Mouse (Mus musculus) myocyte (in vitro differentiated cells): ENCODE data around the gene Ak2. TPM values are rescaled to one million over a fixed set of nuclear protein-coding genes. Genes with fewer than 3 reads are reported as not detected.

Source experiments
- H3K27me3 ChIP-seq: one replicate; pipeline ENCODE4 v1.6.1; 2011; ENCODE audit not compliant: control insufficient read depth, insufficient read depth, insufficient read length
- H3K36me3 ChIP-seq: one replicate; pipeline ENCODE4 v1.6.1; 2011; ENCODE audit not compliant: control insufficient read depth, insufficient read depth
- H3K4me2 ChIP-seq: one replicate; pipeline ENCODE4 v1.6.1; 2011; ENCODE audit warnings: low read depth, control low read depth
- H3K4me3 ChIP-seq: one replicate; pipeline ENCODE4 v1.5.1; 2011; ENCODE audit warnings: mild to moderate bottlenecking, control low read depth, moderate library complexity
- H3K79me2 ChIP-seq: one replicate; pipeline ENCODE4 v1.6.1; 2011; ENCODE audit not compliant: control insufficient read depth, insufficient read depth
- H3ac ChIP-seq: one replicate; pipeline ENCODE4 v1.6.1; 2011; ENCODE audit not compliant: control insufficient read depth, insufficient read length
- CEBPB ChIP-seq: IDR thresholded peaks from 2 replicates; pipeline ENCODE4 v1.6.1; 2011; ENCODE audit warnings: mild to moderate bottlenecking, moderate library complexity; ENCODE audit not compliant: poor library complexity, insufficient read depth, severe bottlenecking
- E2F4 ChIP-seq: IDR thresholded peaks from one replicate; pipeline ENCODE4 v1.6.1; 2011; ENCODE audit warnings: mild to moderate bottlenecking, control low read depth, moderate library complexity; ENCODE audit not compliant: insufficient read depth
- MAX ChIP-seq: IDR thresholded peaks from one replicate; pipeline ENCODE4 v1.6.1; 2011; ENCODE audit warnings: low read depth, mild to moderate bottlenecking, control low read depth
- MYOD1 ChIP-seq, 3 experiments: IDR thresholded peaks; one replicate each; pipeline ENCODE4 v1.6.1; 2011; ENCODE audit warnings: control low read depth in 2 of 3, low read depth in 2 of 3, mild to moderate bottlenecking in 2 of 3, moderate library complexity in 1 of 3; ENCODE audit not compliant: insufficient read length in 2 of 3, control insufficient read depth in 1 of 3
- MYOG ChIP-seq, 3 experiments: IDR thresholded peaks; one replicate each; pipeline ENCODE4 v1.6.1; 2011; ENCODE audit warnings: control low read depth in 2 of 3, low read depth in 2 of 3, mild to moderate bottlenecking in 2 of 3; ENCODE audit not compliant: insufficient read length in 2 of 3, control insufficient read depth in 1 of 3, insufficient read depth in 1 of 3
- POLR2A ChIP-seq: IDR thresholded peaks from one replicate; pipeline ENCODE4 v1.6.1; 2011; ENCODE audit warnings: low read depth, mild to moderate bottlenecking, control low read depth, moderate library complexity; ENCODE audit not compliant: insufficient read length
- POLR2AphosphoS2 ChIP-seq: IDR thresholded peaks from one replicate; pipeline ENCODE4 v1.6.1; 2011; ENCODE audit warnings: low read depth, control low read depth; ENCODE audit not compliant: insufficient read length
- REST ChIP-seq: IDR thresholded peaks from one replicate; pipeline ENCODE4 v1.6.1; 2011; ENCODE audit warnings: mild to moderate bottlenecking, control low read depth, moderate library complexity; ENCODE audit not compliant: insufficient read depth, insufficient read length
- SRF ChIP-seq: IDR thresholded peaks from one replicate; pipeline ENCODE4 v1.6.1; 2011; ENCODE audit warnings: low read depth; ENCODE audit not compliant: control insufficient read depth, insufficient read length
- TCF12 ChIP-seq: IDR thresholded peaks from one replicate; pipeline ENCODE4 v1.6.1; 2011; ENCODE audit warnings: mild to moderate bottlenecking, control low read depth; ENCODE audit not compliant: poor library complexity, insufficient read depth, severe bottlenecking
- TCF3 ChIP-seq: IDR thresholded peaks from one replicate; pipeline ENCODE4 v1.6.1; 2011; ENCODE audit warnings: low read depth, control low read depth; ENCODE audit not compliant: insufficient read length
- USF1 ChIP-seq: IDR thresholded peaks from one replicate; pipeline ENCODE4 v1.6.1; 2011; ENCODE audit warnings: low read depth, mild to moderate bottlenecking, control low read depth, moderate library complexity
- polyA plus RNA-seq: library from polyadenylated mRNA; unstranded; fragments of >200 nt; fragmentation: generic; extraction: Trizol; gene quantifications from one replicate; pipeline ENCODE4 v1.2.1, GENCODE M21; 2012; ENCODE audit warnings: missing spikeins

Gene Ak2
- polyA plus RNA-seq, 1 experiment = 83.0 TPM

GRCm38 (mm10) chr4:129059922-129060321 is 68.2 kb downstream of the Ak2 start:
- Histone ChIP-seq H3K4me3 (peak overlapping the region; percentile 69), H3K4me2 (peak overlapping the region; percentile 98), H3K79me2 (peaks cover 61% of the 10 kb centered on the region), H3K27me3 (no peaks in the 10 kb centered on the region), H3K36me3 (peaks cover 6% of the 10 kb centered on the region), H3ac (no peak overlapping the region)
- TF ChIP-seq MAX (no peak), E2F4 (no peak), TCF12 (no peak), REST (no peak), MYOD1 (IDR thresholded peaks at IDR 0.05; ENCODE audit: control insufficient read depth in 1 of 3, insufficient read length in 2 of 3, low read depth in 2 of 3) (no peak), POLR2A (no peak), USF1 (no peak), SRF (no peak), TCF3 (no peak), MYOG (IDR thresholded peaks at IDR 0.05; ENCODE audit: control insufficient read depth in 1 of 3, insufficient read depth in 1 of 3, insufficient read length in 2 of 3, low read depth in 2 of 3) (no peak), CEBPB (no peak), POLR2AphosphoS2 (no peak)

Other genes with a start within 250 kb of the Ak2 start
- 0.13 TPM for gene A3galt2, start 236.6 kb upstream of the Ak2 start, polyA plus RNA-seq
- gene Zfp362, start 185.9 kb upstream of the Ak2 start, polyA plus RNA-seq = 12.0 TPM
- gene Trim62, start 108.4 kb upstream of the Ak2 start, polyA plus RNA-seq = 0.65 TPM
- gene Azin2, start 29.5 kb upstream of the Ak2 start, polyA plus RNA-seq = 17.4 TPM
- 49.3 TPM for gene Rnf19b, start 66.3 kb downstream of the Ak2 start, polyA plus RNA-seq
- gene Tmem54, start 113.6 kb downstream of the Ak2 start, polyA plus RNA-seq = 0.41 TPM
- gene Hpca, start 130.1 kb downstream of the Ak2 start, polyA plus RNA-seq = 0.12 TPM
- 41.3 TPM for gene Fndc5, start 145.0 kb downstream of the Ak2 start, polyA plus RNA-seq
- 7.8 TPM for gene S100pbp, start 197.8 kb downstream of the Ak2 start, polyA plus RNA-seq
- gene Yars, start 197.8 kb downstream of the Ak2 start, polyA plus RNA-seq = 183 TPM